Mouse (Mus musculus) brain, embryonic 14.5 days (tissue): Measurements from ENCODE around the gene Olfr522.

Experiments
- CTCF ChIP-seq: fragments of 200-500 bp; IDR thresholded peaks from 2 replicates; pipeline ENCODE4 v1.5.1; 2012; ENCODE audit warnings: inconsistent platforms, mild to moderate bottlenecking, moderate library complexity, borderline replicate concordance; ENCODE audit not compliant: insufficient read depth, insufficient read length; ENCODE audit errors: extremely low read depth
- POLR2A ChIP-seq: fragments of 200-500 bp; IDR thresholded peaks from 2 replicates; pipeline ENCODE4 v1.6.1; 2012; ENCODE audit warnings: mild to moderate bottlenecking, inconsistent platforms, borderline replicate concordance; ENCODE audit not compliant: poor library complexity, insufficient read depth, insufficient read length, severe bottlenecking; ENCODE audit errors: extremely low read depth

DNA sequence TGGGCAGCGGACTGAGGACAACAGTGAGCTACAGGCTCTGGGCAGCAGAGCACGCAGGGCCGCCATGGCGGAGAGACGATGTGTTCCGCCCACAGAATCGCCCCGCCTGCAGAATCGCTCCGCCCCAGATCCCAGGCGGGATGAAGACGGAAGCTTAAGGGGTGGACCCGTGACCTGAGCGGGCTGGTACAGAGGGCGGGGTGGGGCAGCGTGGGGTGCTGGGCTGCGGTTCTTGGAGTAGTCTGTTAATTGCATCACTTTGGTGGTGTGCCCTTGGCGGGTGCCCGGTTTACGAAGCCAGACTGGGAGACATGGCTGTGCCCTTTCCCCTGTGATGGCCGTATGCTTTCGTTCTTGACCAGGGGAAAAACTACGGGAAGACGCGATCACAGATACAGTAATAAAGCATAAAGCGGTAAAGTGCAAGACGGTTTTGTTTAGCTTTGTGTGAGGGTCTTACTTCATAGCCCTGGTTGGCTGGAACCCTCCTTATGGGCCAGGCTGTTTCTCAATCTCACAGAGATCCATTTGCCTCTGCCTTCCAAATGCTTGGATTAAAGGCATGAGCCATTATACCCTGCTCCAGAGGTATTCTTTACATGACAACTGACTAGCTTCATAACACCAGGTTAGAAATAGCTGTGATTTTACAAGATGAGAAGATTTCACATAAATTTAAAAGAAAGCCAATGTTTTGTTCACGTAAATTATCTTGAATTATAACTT lies 48.1 kb downstream of the Olfr522 start, which contains the start of gene Echs1:
- no peak for TF ChIP-seq CTCF
- TF ChIP-seq POLR2A, result peak; percentile 76; the same call in 1 of the 2 replicates
